Mouse (Mus musculus) intestine, embryonic 15.5 days (tissue): ENCODE results near the gene D7Ertd443e. TPM values are rescaled to one million over a fixed set of nuclear protein-coding genes. Genes with fewer than 3 reads are reported as not detected.

ENCODE experiments used
- ATAC-seq: fragments of 200-750 bp; cut with Nextera tagmentation; 2 replicates; pipeline ENCODE4 v1.8.0; 2017; ENCODE audit warnings: moderate TSS enrichment, moderate library complexity
- H3K27ac ChIP-seq: fragments of 300-500 bp; sonication (generic); 2 replicates; pipeline ENCODE4 v1.5.1; 2015; ENCODE audit warnings: mild to moderate bottlenecking, inconsistent platforms
- H3K27me3 ChIP-seq: fragments of 300-500 bp; sonication (generic); replicated peaks from 2 replicates; pipeline ENCODE4 v1.6.1; 2015; ENCODE audit warnings: inconsistent platforms
- H3K36me3 ChIP-seq: fragments of 300-500 bp; sonication (generic); 2 replicates; pipeline ENCODE4 v1.6.1; 2015; ENCODE audit warnings: inconsistent platforms
- H3K4me1 ChIP-seq: fragments of 300-500 bp; sonication (generic); replicated peaks from 2 replicates; pipeline ENCODE4 v1.6.1; 2015; ENCODE audit warnings: inconsistent platforms
- H3K4me2 ChIP-seq: fragments of 300-500 bp; sonication (generic); replicated peaks from 2 replicates; pipeline ENCODE4 v1.6.1; 2015; ENCODE audit warnings: mild to moderate bottlenecking, inconsistent platforms
- H3K4me3 ChIP-seq: fragments of 300-500 bp; sonication (generic); replicated peaks from 2 replicates; pipeline ENCODE4 v1.5.1; 2015; ENCODE audit warnings: inconsistent platforms
- H3K9ac ChIP-seq: fragments of 300-500 bp; sonication (generic); 2 replicates; pipeline ENCODE4 v1.6.1; 2015; ENCODE audit warnings: inconsistent platforms
- H3K9me3 ChIP-seq: fragments of 300-500 bp; sonication (generic); 2 replicates; pipeline ENCODE4 v1.6.1; 2016; ENCODE audit warnings: inconsistent platforms
- WGBS: fragments of 180-500 bp; shearing (Covaris S2); methylation state at CpG from one replicate; pipeline ENCODE4 v1.1.7; 2015; 5-methylcytosine and 5-hydroxymethylcytosine counted together
- polyA plus RNA-seq: library from polyadenylated mRNA; unstranded; fragments of >200 nt; fragmentation: Nextera tagmentation; extraction: Ambion mirVana; gene quantifications from 2 replicates; pipeline ENCODE4 v1.2.1, GENCODE M21; 2015

D7Ertd443e gene
- polyA plus RNA-seq, 1 experiment from 2014 or later = 0.05 TPM

DNA sequence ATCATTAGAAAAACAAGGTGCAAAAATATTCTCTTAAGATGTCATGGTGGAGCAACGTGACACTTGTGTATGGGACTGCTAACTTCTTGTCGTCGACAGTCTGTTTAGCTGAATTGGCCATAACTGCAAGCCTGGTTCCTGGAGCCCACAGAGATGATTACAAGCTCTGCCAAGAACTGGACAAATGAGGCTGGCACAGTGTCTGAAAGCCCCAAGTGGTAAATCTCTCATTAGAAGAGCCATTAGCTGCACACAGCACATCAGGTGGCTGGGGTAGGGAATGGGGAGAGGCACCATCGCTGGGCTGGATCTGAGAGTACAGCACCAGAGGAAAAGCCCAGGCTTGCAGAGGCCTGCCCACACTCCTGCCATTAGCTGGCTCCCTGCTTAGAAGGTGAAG lies 16.2 kb downstream of the D7Ertd443e start:
- Histone ChIP-seq H3K27me3 (no peaks in the 10 kb centered on the region), H3K36me3 (no peaks in the 10 kb centered on the region), H3K9ac (no peak overlapping the region), H3K4me3 (no peak overlapping the region), H3K9me3 (no peaks in the 10 kb centered on the region), H3K4me2 (no peak overlapping the region), H3K4me1 (no peaks in the 10 kb centered on the region), H3K27ac (no peak overlapping the region)
- WGBS = 85% methylated on average over 4 of the region's 4 CpGs
- ATAC-seq = no peak

DNA sequence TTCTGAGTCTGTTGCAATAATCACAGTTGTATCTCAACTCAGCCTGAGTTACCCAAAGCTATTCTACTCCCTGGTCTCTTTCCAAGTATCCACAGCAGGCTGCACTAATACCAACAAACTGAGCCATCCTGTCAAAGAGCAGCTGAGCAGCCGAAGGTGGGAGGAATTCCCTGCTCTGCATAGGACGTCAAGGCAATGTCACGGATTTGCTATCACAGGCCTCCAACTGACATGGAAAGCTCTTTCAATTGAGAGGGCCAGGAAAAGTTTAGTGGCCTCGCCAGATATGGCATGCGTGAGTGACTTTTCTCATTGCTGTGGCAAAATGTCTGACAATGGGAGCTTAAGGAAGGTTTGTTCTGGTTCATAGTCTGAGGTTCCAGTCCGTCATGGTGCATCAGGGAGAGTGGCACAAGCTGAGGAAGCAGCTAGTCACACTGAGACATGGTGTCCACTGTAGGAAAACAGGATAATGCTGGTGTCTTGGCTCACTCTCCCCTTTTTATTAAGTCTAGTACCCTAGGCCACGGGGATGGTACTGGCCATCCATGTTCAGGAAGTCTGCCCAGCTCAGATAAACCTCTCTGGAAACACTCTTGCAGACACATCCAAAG lies 23.1 kb downstream of the D7Ertd443e start:
- H3K9me3 ChIP-seq = no peaks in the 10 kb centered on the region
- WGBS = 85% methylated on average over 7 of the region's 7 CpGs
- ATAC-seq = no peak
- no peak overlapping the region for H3K27ac ChIP-seq
- H3K9ac ChIP-seq = no peak overlapping the region
- H3K4me2 ChIP-seq = no peak overlapping the region
- H3K4me1 ChIP-seq = no peaks in the 10 kb centered on the region
- no peaks in the 10 kb centered on the region for H3K27me3 ChIP-seq
- no peak overlapping the region for H3K4me3 ChIP-seq
- no peaks in the 10 kb centered on the region for H3K36me3 ChIP-seq

DNA sequence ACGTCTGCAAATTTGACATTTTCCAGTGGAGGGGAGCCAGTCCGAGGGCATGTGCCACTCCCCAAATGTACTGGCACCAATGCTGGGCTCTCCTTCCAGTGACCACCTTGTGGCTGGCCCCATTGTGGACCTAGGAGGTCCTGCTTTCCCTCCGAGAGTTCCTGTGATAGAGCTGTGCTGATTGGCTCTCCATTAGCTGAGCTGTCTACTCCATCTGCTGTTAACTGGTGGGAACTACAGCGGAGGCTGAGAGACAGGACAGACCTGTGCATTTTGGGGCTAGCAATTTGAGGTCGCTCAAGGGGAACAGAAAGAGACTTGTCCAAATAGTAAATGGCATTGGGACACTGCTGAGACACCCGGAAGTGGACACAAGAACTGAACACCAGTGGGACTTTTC lies 36.6 kb downstream of the D7Ertd443e start:
- H3K36me3 ChIP-seq = no peaks in the 10 kb centered on the region
- 31% methylated on average over 6 of the region's 6 CpGs for WGBS
- H3K27ac ChIP-seq = no peak overlapping the region
- no peak overlapping the region for H3K9ac ChIP-seq
- no peak overlapping the region for H3K4me3 ChIP-seq
- H3K4me2 ChIP-seq = no peak overlapping the region
- no peaks in the 10 kb centered on the region for H3K27me3 ChIP-seq
- H3K9me3 ChIP-seq = no peaks in the 10 kb centered on the region
- no peak for ATAC-seq
- H3K4me1 ChIP-seq = no peaks in the 10 kb centered on the region

- Histone ChIP-seq H3K4me3 (no peak overlapping the region), H3K36me3 (no peaks in the 10 kb centered on the region), H3K27ac (no peak overlapping the region), H3K9me3 (no peaks in the 10 kb centered on the region), H3K4me2 (no peak overlapping the region), H3K4me1 (no peaks in the 10 kb centered on the region), H3K9ac (no peak overlapping the region), H3K27me3 (no peaks in the 10 kb centered on the region)
- WGBS = 83% methylated on average over 2 of the region's 2 CpGs
- no peak for ATAC-seq
These were observed 43.3 kb downstream of the D7Ertd443e start for GRCm38 (mm10) chr7:134342202-134342601.

- no peak for ATAC-seq
These were observed 49.5 kb downstream of the D7Ertd443e start for GRCm38 (mm10) chr7:134335951-134336350.

GRCm38 (mm10) chr7:134320979-134321378 lies 64.5 kb downstream of the D7Ertd443e start:
- no peaks in the 10 kb centered on the region for H3K9me3 ChIP-seq
- H3K9ac ChIP-seq = no peak overlapping the region
- H3K4me3 ChIP-seq = no peak overlapping the region
- no peak overlapping the region for H3K4me2 ChIP-seq
- 75% methylated on average over 10 of the region's 10 CpGs for WGBS
- no peak overlapping the region for H3K27ac ChIP-seq
- H3K27me3 ChIP-seq = no peaks in the 10 kb centered on the region
- no peaks in the 10 kb centered on the region for H3K36me3 ChIP-seq
- ATAC-seq = no peak
- H3K4me1 ChIP-seq = no peaks in the 10 kb centered on the region

More at GRCm38 (mm10) chr7:134335951-134336350, 49.5 kb downstream of the D7Ertd443e start:
- Histone ChIP-seq H3K9me3 (no peaks in the 10 kb centered on the region), H3K4me1 (no peaks in the 10 kb centered on the region), H3K9ac (no peak overlapping the region), H3K4me2 (no peak overlapping the region), H3K27me3 (no peaks in the 10 kb centered on the region), H3K27ac (no peak overlapping the region), H3K36me3 (no peaks in the 10 kb centered on the region), H3K4me3 (no peak overlapping the region)
- 59% methylated on average over 3 of the region's 3 CpGs for WGBS

DNA sequence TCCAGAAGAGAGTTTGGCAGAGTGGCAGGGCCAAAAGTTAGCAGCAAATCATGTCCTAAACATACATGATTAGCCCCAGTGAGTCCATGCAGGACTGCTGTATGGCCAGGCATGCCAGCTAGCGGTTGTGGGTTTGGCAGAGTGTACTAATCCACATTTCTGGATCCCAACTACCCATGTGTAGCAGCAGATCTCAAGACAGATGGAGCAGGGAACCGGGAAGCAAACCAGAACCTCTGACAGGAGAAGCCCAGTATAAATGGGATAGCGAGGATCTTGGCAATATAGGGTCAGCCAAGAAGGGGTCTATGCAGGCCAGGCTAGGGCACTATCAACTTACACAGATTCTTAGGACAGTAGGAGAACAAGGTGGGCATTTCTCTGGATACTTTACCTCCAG lies 83.4 kb downstream of the D7Ertd443e start:
- Histone ChIP-seq H3K4me3 (no peak overlapping the region), H3K36me3 (no peaks in the 10 kb centered on the region), H3K27ac (no peak overlapping the region), H3K4me1 (no peaks in the 10 kb centered on the region), H3K27me3 (no peaks in the 10 kb centered on the region), H3K9ac (no peak overlapping the region), H3K4me2 (no peak overlapping the region), H3K9me3 (no peaks in the 10 kb centered on the region)
- WGBS = 87% methylated on average over 3 of the region's 3 CpGs
- ATAC-seq = no peak

GRCm38 (mm10) chr7:134301285-134301684 lies 84.2 kb downstream of the D7Ertd443e start:
- no peak for ATAC-seq

GRCm38 (mm10) chr7:134292750-134293149 lies 92.7 kb downstream of the D7Ertd443e start:
- H3K27ac ChIP-seq = no peak overlapping the region
- H3K9ac ChIP-seq = no peak overlapping the region
- no peaks in the 10 kb centered on the region for H3K9me3 ChIP-seq
- H3K4me3 ChIP-seq = no peak overlapping the region
- H3K27me3 ChIP-seq = no peaks in the 10 kb centered on the region
- H3K4me1 ChIP-seq = peaks cover 14% of the 10 kb centered on the region
- ATAC-seq = no peak
- no peaks in the 10 kb centered on the region for H3K36me3 ChIP-seq
- WGBS = 78% methylated on average over 3 of the region's 3 CpGs
- no peak overlapping the region for H3K4me2 ChIP-seq

More at GRCm38 (mm10) chr7:134301285-134301684, 84.2 kb downstream of the D7Ertd443e start:
- Histone ChIP-seq H3K36me3 (no peaks in the 10 kb centered on the region), H3K9ac (no peak overlapping the region), H3K4me2 (no peak overlapping the region), H3K27ac (no peak overlapping the region), H3K4me1 (no peaks in the 10 kb centered on the region), H3K27me3 (no peaks in the 10 kb centered on the region), H3K4me3 (no peak overlapping the region), H3K9me3 (no peaks in the 10 kb centered on the region)
- WGBS = 50% methylated on average over 8 of the region's 8 CpGs

GRCm38 (mm10) chr7:134289611-134290301 lies 95.7 kb downstream of the D7Ertd443e start:
- Histone ChIP-seq H3K9ac (no peak overlapping the region), H3K4me3 (no peak overlapping the region), H3K9me3 (no peaks in the 10 kb centered on the region), H3K27ac (no peak overlapping the region), H3K36me3 (no peaks in the 10 kb centered on the region), H3K27me3 (no peaks in the 10 kb centered on the region), H3K4me2 (no peak overlapping the region), H3K4me1 (peaks cover 15% of the 10 kb centered on the region)
- WGBS = 25% methylated on average over 7 of the region's 7 CpGs
- ATAC-seq = no peak

DNA sequence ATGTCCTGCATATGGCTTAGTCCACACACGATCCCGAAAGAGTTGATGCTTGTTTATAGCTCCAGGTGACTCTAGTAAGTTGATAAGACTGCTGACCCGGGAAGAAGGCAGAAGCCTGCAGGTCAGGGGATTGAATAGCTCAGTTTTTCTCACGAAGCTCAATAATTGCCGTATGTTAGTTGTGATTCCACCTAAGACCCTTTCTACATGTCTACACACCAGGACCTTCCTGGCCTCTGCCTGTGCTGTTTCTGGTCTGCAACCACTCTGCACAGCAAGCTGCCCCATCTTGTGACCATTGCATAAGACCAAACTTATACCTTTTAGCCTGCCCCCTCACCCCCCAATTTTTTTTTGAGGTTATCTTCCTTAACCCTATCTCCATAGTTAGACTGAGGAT lies 96.3 kb downstream of the D7Ertd443e start:
- Histone ChIP-seq H3K9ac (no peak overlapping the region), H3K27me3 (no peaks in the 10 kb centered on the region), H3K9me3 (no peaks in the 10 kb centered on the region), H3K36me3 (no peaks in the 10 kb centered on the region), H3K4me2 (no peak overlapping the region), H3K27ac (no peak overlapping the region), H3K4me1 (peaks cover 15% of the 10 kb centered on the region), H3K4me3 (no peak overlapping the region)
- no peak for ATAC-seq
- WGBS = 84% methylated on average over 5 of the region's 5 CpGs

DNA sequence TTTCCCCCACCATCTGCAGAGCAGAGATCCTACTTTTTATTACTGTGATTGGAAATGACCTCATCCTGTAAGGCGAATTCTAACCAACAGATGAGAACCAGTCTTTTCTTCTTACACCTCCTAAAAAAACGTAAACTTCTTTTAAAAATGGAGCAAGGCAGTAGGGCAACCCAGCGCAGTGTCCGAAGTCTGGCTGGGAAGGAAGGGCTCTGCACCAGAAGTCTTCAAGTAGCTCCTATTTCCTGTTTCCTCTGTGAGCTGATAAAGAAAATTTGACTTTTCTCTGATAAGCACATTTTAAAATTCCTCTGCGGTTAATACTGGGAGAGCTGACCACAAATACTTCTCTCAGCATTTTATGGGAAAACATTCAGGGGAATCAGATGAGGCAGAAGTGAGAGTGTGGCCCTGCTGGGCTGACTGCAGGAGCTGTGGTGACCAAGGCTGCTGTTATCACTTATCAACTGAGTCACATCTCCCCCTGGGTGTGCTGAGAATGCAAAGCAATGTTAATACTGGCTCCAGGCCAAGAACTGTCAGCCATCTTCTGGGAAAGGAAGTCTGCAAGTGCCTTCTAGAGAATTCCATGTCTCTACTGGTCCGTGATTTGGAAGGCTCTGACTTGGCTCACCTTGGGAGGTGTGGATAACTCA lies 97.8 kb downstream of the D7Ertd443e start:
- Histone ChIP-seq H3K4me1 (peaks cover 15% of the 10 kb centered on the region), H3K27me3 (no peaks in the 10 kb centered on the region), H3K36me3 (no peaks in the 10 kb centered on the region), H3K9ac (no peak overlapping the region), H3K27ac (no peak overlapping the region), H3K9me3 (no peaks in the 10 kb centered on the region), H3K4me3 (no peak overlapping the region), H3K4me2 (no peak overlapping the region)
- 0 out of 2 replicates have a peak, but pooled peaks have one; percentile 36 for ATAC-seq
- WGBS = 60% methylated on average over 6 of the region's 6 CpGs
